Mouse (Mus musculus): ENCODE measurements around the gene Iyd.

The Iyd gene

DNA sequence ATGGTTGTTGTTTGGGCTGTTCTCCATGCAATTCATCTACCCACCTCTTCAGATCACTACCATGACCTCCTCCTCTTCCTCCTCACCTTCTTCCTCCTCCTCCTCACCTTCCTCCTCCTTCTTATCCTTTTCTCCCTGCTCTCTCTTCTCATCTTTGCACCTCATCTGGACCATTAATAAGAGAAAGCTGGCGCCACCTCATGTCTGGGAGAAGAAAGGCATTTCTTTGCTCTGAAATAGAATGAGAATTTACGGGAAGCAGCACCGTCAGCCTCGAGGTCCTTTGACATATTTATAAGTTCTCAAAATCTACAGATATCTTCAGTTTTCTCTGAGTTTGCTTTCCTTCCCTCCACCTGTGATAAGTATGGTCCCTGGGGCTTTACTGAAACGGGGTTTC, 15.1 kb downstream of the Iyd start:
- DNase-seq (ENCODE audit: low spot score), result no peak

DNA sequence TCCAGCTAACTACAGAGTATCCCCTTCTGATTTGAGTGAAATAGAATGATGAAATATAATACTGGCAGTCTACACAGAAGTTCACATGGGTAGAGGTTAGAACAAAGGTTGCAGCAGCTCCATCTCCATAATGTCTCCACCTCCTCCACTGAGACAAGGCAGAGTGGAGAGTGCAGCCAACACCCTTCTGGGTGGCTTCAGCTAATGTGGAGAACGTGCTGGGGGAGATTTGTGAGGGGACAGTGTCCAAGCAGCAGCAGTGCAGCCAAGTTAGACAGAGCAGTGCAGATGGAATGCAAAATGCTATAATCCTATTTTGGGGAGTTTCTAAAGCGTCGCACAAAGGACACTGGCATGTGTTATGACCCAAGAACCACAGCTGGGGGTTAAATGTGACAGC, 16.5 kb downstream of the Iyd start:
- DNase-seq (ENCODE audit: low spot score), result no peak

DNA sequence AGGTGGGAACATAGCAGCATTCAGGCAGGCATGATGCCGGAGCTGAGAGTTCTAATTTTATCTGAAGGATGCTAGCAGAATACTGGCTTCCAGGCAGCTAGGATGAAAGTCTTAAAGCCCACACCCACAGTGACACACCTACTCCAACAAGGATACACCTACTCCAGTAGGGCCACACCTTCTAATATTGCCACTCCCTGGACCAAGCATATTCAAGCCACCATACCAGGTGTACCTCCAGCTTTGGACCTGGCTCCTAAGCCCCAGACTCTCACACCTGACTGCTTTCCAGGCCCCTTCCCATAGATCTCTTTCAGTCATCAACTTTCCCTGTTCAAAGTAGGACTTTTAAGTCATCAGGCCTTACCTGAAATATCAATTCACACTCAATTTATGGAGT, 19.1 kb downstream of the Iyd start:
- no peak for DNase-seq (ENCODE audit: low spot score)

GRCm38 (mm10) chr10:3562165-3562564, 22.1 kb downstream of the Iyd start:
- no peak for DNase-seq (ENCODE audit: low spot score)

DNA sequence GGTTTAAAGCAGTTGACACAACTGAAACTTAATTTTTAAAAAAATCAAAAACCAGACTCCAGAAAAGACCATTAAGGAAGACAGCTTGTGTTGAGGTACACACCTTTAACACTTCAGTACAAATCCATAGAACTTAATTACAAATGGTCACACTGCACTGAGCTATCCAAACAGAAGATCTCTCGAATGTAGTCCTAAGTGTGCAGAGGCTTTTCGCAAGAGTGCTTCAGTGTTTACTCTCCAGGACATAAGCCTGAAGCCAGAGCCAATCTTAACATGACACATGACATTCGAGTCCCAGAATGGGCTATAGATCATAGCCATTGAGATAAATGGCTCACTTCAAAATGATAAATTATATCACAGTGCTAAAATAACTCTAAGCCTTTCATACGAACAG, 25.1 kb downstream of the Iyd start:
- DNase-seq (ENCODE audit: low spot score), result no peak

GRCm38 (mm10) chr10:3567821-3568220, 27.8 kb downstream of the Iyd start:
- DNase-seq (ENCODE audit: low spot score), result no peak

DNA sequence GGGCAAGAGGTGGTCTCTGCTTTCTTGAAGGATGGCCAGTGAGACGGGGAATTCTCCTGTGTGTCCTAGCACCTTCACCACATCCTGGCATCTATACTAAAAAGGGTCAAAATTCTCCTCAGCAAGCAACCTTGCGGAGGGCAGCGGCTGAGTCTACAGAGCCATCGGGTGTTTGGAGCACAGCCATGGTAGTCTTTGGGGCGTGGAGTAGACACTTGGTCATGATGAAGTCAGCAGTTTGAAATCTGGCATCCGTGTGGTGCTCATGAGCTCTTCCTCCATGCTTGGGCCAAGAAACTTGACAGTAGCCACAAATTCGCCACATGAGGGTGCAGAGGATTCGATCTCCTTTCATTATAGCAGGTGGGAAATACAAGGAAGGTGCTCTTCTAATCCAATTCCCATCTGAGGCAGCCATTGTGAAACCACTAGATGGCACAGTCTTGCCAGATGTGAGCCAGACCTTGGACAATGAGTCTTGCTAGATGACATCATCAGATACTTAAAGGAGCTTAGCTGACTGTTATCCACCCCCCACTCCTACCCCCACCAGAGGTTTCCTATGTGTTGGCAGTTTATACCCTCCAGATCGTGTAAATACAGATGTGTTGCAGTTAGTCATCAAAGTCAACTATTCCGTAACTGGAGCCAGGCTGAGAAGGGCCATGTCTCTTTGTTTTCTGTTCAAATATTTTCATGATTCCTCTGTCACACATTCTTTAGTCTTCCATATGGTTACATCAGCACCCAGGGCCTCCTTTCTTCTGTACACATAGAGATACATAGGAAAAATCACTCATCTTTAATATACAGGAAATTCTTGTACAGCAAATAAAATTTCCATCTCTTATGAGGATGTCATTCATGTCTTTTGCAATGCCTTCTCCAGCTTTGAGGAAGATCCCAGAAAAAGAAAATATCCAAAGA, 32.9 kb downstream of the Iyd start:
- DNase-seq (ENCODE audit: low spot score), result peak; percentile 56

DNA sequence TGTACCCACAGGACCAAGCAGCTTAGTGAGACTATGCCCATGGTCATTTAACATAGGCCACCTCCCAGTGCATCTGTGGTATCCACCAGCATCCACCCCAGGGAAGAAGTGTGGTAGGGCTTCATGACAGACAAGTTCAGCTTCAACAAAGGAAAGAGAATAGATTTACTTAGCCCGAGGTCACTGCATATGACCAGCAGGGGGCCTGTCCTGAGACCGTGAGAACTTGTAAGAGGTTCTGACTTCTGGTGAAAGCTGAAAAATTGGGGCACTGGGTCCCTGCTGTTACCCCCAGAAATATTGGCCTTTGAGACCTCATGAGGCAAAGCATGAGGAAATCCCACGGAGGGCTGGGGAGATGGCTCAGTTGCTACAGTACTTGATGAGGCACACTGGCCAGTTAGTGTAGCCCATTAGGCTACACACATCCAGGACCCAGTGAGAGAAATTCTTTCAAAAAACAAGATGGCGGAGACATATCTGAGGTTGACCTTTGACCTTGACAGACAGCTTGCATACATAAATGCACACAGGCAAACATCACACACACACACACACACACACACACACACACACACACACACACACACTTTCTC, 34.0 kb downstream of the Iyd start:
- peak; percentile 14 for DNase-seq (ENCODE audit: low spot score)

DNA sequence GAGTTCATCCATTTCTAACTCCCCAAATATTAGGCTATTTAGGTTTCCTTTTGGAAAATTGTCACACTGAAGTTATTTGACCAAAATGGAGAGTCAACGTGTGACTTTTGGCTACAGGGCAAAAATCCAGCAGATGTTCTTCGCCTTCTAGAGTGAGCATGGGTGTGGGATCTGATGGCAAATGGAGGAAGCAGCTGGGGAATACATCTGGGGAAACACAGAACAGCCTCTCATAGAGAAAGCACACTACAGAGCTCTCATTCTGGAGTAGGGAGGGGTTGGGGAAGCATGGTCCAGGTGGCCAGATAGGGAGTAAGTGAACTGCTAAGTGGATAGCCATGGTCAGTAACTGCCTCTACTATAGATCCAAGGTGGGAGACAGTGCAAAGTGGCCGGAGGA, 50.6 kb downstream of the Iyd start:
- DNase-seq (ENCODE audit: low spot score), result no peak

- DNase-seq (ENCODE audit: low spot score), result no peak
These were observed 51.8 kb downstream of the Iyd start for GRCm38 (mm10) chr10:3591790-3592189.

DNA sequence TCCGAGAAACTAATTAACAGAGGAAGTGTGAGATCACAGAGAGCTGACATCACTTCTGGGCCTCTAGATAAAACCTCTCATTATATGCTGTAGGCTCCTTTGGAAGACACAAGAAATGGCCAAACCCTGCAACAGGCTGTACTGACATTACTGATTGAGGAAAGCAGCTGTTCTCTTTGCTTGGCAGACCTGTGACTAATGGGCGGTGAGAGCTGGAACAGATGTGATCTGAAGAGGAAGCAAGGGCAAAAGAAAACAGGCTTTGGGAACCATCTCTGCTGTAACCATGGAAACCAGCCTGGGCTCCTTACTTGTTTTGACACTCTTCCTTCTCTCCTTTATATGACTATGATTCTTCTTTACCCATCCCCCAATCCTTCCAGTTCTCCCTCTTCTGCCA, 56.7 kb downstream of the Iyd start:
- no peak for DNase-seq (ENCODE audit: low spot score)

DNA sequence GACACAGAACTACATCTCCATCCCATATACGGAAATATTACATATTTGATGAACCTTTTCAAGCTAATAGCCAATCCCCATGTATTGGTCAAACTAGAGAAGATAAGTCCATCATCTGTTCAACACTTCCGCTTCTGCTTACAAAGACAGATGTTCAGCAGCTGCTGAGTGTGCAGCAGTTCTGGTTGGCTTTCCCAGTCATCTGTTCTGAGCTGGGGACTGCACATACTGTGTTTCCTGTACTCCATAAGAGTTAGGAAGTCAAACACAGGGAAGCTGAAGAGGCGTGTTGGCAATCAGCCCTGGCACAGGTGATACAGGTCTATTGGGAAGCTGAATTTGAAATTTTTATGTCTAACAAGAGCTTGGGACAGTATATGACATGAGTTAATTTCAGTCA, 57.7 kb downstream of the Iyd start:
- DNase-seq (ENCODE audit: low spot score), result no peak

All from yolk sac, embryonic 10.5 days (tissue).